Mouse (Mus musculus) heart, embryonic 14.5 days (tissue): ENCODE data around the gene Enpep. TPM values are rescaled to one million over a fixed set of nuclear protein-coding genes. Genes with fewer than 3 reads are reported as not detected.

ENCODE experiments used
- ATAC-seq: fragments of 200-750 bp; cut with Nextera tagmentation; 2 replicates; pipeline ENCODE4 v1.8.0; 2017; ENCODE audit warnings: low read depth, moderate TSS enrichment; ENCODE audit not compliant: insufficient number of reproducible peaks, insufficient read depth, low FRiP score
- H3K27ac ChIP-seq, 2 experiments: fragments of 200-500 bp in 1 of 2; fragments of 300-500 bp in 1 of 2; sonication (generic) in 1 of 2; replicated peaks in 1 of 2; 2 replicates each; pipeline ENCODE4 v1.5.1; 2012 to 2014; ENCODE audit warnings: low read depth in 2 of 2, low read length in 2 of 2, control low read depth in 1 of 2, mild to moderate bottlenecking in 1 of 2, mixed read lengths in 1 of 2; ENCODE audit not compliant: control insufficient read depth in 1 of 2, insufficient read depth in 1 of 2
- H3K27me3 ChIP-seq: fragments of 300-500 bp; sonication (generic); 2 replicates; pipeline ENCODE4 v1.6.1; 2014; ENCODE audit warnings: mild to moderate bottlenecking, low read length, control low read depth; ENCODE audit not compliant: control insufficient read depth, insufficient read depth
- H3K36me3 ChIP-seq: fragments of 300-500 bp; sonication (generic); 2 replicates; pipeline ENCODE4 v1.6.1; 2014; ENCODE audit warnings: mild to moderate bottlenecking, control low read depth, low read length, mixed read lengths; ENCODE audit not compliant: control insufficient read depth, insufficient read depth
- H3K4me1 ChIP-seq, 2 experiments: fragments of 200-500 bp in 1 of 2; fragments of 300-500 bp in 1 of 2; sonication (generic) in 1 of 2; 2 replicates each; pipeline ENCODE4 v1.6.1; 2012 to 2014; ENCODE audit warnings: low read length in 2 of 2, control low read depth in 1 of 2, mixed read lengths in 1 of 2; ENCODE audit not compliant: control insufficient read depth in 2 of 2, insufficient read depth in 2 of 2
- H3K4me2 ChIP-seq: fragments of 300-500 bp; sonication (generic); 2 replicates; pipeline ENCODE4 v1.6.1; 2014; ENCODE audit warnings: mild to moderate bottlenecking, low read length
- H3K4me3 ChIP-seq, 2 experiments: fragments of 200-500 bp in 1 of 2; fragments of 300-500 bp in 1 of 2; sonication (generic) in 1 of 2; 2 replicates each; pipeline ENCODE4 v1.5.1; 2012 to 2014; ENCODE audit warnings: low read length in 2 of 2, mild to moderate bottlenecking in 2 of 2, control low read depth in 1 of 2, low read depth in 1 of 2, moderate library complexity in 1 of 2; ENCODE audit not compliant: control insufficient read depth in 1 of 2, insufficient read depth in 1 of 2
- H3K9ac ChIP-seq: fragments of 300-500 bp; sonication (generic); 2 replicates; pipeline ENCODE4 v1.6.1; 2014; ENCODE audit warnings: mild to moderate bottlenecking, low read length
- H3K9me3 ChIP-seq: fragments of 300-500 bp; sonication (generic); 2 replicates; pipeline ENCODE4 v1.6.1; 2016; ENCODE audit warnings: low read length, control low read depth; ENCODE audit not compliant: control insufficient read depth
- WGBS: fragments of 180-500 bp; shearing (Covaris S2); extraction: QIAGEN DNeasy Blood & Tissue Kit; methylation state at CpG from one replicate; pipeline ENCODE4 v1.1.7; 2014; 5-methylcytosine and 5-hydroxymethylcytosine counted together
- polyA plus RNA-seq: library from polyadenylated mRNA; unstranded; fragments of >200 nt; fragmentation: Nextera tagmentation; extraction: Ambion mirVana; gene quantifications from 2 replicates; pipeline ENCODE4 v1.2.1, GENCODE M21; 2014

Enpep gene
- polyA plus RNA-seq, 1 experiment from 2014 or later, result 20.2 TPM

DNA sequence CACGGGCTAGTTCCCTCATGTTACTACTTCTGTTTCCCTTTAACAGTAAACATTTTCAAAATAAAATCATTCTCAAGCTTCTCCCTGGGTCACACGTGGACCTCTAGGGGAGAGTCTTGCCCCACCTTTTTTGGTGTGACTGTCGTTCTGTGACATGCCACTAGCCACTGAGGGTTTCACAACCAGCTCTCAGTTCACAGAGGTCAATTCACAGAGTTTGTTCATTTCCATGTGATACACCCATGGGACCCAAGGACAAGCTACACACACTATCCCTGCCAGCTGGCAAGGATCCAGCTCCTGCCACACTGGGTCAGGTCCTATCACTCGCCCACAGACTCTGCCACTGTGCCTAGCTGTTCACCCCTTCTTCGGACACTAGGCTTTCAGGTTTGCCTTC lies 35.5 kb downstream of the Enpep start:
- WGBS, result 55% methylated on average over 5 of the region's 5 CpGs

DNA sequence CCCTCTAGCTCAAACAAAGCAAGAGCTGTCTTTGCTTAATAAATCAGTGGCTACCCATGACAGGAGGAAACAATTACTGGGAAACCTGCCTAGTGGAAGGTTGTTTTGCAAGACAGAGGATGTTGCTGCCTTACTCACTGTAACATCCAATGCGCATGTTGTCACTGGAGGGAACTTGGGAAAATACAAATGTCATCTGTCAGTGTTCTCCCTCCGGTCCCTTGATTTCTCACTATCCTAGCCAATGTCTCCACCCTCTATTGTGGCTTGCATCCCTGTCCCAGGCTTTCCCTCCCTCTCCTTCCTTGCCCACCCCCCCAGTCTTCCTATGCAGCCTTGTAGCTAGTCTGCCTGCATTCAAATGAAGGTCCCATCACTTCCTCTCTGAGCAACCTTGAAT lies 36.6 kb downstream of the Enpep start:
- no peak for ATAC-seq
- WGBS, result 63% methylated on average over 2 of the region's 2 CpGs
- Histone ChIP-seq H3K9me3 (no peaks in the 10 kb centered on the region), H3K4me1 (peaks cover 3 to 13% of the 10 kb centered on the region in 2 experiments; a peak in 3 of 4 replicates), H3K9ac (no peak overlapping the region), H3K4me3 (no peak overlapping the region), H3K36me3 (no peaks in the 10 kb centered on the region), H3K27ac (no peak overlapping the region), H3K27me3 (no peaks in the 10 kb centered on the region), H3K4me2 (no peak overlapping the region)

More for the DNA sequence above, 35.5 kb downstream of the Enpep start:
- Histone ChIP-seq H3K4me3 (no peak overlapping the region), H3K27me3 (no peaks in the 10 kb centered on the region), H3K4me2 (no peak overlapping the region), H3K27ac (no peak overlapping the region), H3K9ac (no peak overlapping the region), H3K36me3 (no peaks in the 10 kb centered on the region), H3K9me3 (no peaks in the 10 kb centered on the region), H3K4me1 (peaks cover 3 to 13% of the 10 kb centered on the region in 2 experiments; a peak in 3 of 4 replicates)
- no peak for ATAC-seq

DNA sequence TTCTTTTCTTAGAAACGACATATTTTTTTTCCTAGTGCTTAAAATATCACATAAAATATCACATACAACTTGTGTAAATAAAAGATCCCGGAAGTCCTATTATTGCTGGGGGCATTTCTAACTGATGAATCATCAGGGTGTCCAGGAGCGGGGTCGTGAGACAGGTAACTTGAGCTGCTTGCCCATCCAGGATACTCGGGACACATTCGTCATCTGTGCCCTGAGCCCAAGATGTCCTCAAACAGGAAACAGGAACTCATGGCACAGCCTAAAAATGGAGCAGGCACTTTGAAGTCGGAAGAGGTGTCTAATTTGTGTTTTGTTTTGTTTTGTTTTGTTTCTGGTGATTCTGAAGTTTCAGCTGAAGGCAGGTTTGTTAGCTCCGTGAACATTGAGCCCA lies 43.0 kb downstream of the Enpep start:
- no peaks in the 10 kb centered on the region for H3K36me3 ChIP-seq
- 66% methylated on average over 8 of the region's 8 CpGs for WGBS
- ATAC-seq, result no peak

DNA sequence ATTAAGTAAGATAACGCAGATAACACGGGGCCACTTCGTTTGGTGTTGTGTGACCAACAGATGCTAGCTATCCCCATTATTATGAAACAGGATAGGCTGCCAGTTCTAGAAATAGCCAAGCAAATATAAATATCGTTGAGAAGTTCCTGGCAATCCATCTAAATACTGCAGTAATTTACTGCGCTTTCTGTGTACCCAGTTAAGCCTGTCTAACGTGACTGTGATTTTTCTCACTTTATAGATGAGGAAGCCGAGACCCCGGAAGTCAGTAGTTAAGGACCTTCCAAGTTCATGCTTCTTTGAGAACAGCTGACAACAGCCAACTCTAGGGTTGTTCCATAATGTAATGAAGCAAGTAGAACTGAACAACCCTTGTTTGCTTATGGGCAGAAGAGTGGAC lies 45.4 kb downstream of the Enpep start:
- H3K27ac ChIP-seq, result no peak overlapping the region
- H3K9me3 ChIP-seq, result no peaks in the 10 kb centered on the region
- H3K4me3 ChIP-seq, result no peak overlapping the region
- no peak for ATAC-seq
- no peak overlapping the region for H3K4me2 ChIP-seq
- no peaks in the 10 kb centered on the region for H3K36me3 ChIP-seq
- WGBS, result 59% methylated on average over 8 of the region's 8 CpGs
- H3K4me1 ChIP-seq, result 0 out of 4 replicates have a peak, but pooled peaks cover 2 to 5% of the 10 kb centered on the region in 2 experiments
- no peak overlapping the region for H3K9ac ChIP-seq
- no peaks in the 10 kb centered on the region for H3K27me3 ChIP-seq

More for the DNA sequence above, 43.0 kb downstream of the Enpep start:
- no peaks in the 10 kb centered on the region for H3K27me3 ChIP-seq
- H3K9ac ChIP-seq, result no peak overlapping the region
- no peaks in the 10 kb centered on the region for H3K9me3 ChIP-seq
- no peak overlapping the region for H3K4me2 ChIP-seq
- H3K4me3 ChIP-seq, result no peak overlapping the region
- no peak overlapping the region for H3K27ac ChIP-seq
- H3K4me1 ChIP-seq, result peaks cover 2 to 7% of the 10 kb centered on the region in 2 experiments; a peak in 1 of 4 replicates

DNA sequence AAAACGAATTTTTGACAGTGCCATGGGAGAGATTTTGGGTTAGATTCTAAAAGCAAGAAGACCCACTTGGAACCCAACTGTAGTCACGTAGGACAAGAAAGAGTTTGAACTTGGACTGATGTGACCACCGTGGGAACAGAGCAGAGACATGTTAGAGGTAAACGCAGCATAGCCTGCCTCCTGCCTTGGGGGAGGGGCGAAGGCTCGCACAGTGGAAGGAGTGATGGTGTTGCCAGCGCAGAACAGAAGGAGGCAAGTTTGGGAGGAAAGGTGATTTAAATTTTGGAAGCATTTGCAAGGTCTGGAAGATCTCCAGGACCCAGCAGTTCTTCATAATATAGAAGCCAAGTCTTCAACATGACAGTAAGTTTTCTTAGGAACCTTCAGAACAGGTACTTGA lies 46.1 kb downstream of the Enpep start:
- Histone ChIP-seq H3K4me2 (no peak overlapping the region), H3K27ac (no peak overlapping the region), H3K27me3 (no peaks in the 10 kb centered on the region), H3K4me3 (no peak overlapping the region), H3K9me3 (no peaks in the 10 kb centered on the region), H3K4me1 (0 out of 4 replicates have a peak, but pooled peaks cover 2 to 5% of the 10 kb centered on the region in 2 experiments), H3K9ac (no peak overlapping the region), H3K36me3 (no peaks in the 10 kb centered on the region)
- 57% methylated on average over 7 of the region's 7 CpGs for WGBS
- no peak for ATAC-seq

DNA sequence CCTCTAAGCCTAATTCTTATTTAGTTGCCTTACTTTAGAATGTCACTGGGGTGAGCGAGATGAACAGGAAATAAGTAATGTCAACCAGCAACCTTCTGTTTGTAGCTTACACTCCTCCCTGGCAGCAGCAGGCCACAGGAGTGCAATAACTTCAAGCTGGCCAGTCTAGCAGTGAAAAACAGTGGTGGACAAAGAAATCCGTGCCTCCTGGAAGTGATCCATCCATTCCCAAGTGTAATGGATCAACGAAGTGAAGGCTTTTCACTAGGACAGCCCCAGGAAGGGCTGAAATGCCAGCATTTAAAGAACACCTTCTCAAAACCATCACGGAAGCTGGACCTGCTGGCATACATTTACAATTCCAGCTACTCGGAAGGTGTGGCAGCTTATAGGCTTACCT lies 48.2 kb downstream of the Enpep start:
- H3K36me3 ChIP-seq, result no peaks in the 10 kb centered on the region
- 77% methylated on average over 5 of the region's 5 CpGs for WGBS
- ATAC-seq, result no peak
- H3K4me3 ChIP-seq, result no peak overlapping the region
- H3K27ac ChIP-seq, result no peak overlapping the region
- 0 out of 4 replicates have a peak, but pooled peaks cover 2 to 5% of the 10 kb centered on the region in 2 experiments for H3K4me1 ChIP-seq
- H3K27me3 ChIP-seq, result no peaks in the 10 kb centered on the region
- H3K9ac ChIP-seq, result no peak overlapping the region
- no peaks in the 10 kb centered on the region for H3K9me3 ChIP-seq
- H3K4me2 ChIP-seq, result no peak overlapping the region

DNA sequence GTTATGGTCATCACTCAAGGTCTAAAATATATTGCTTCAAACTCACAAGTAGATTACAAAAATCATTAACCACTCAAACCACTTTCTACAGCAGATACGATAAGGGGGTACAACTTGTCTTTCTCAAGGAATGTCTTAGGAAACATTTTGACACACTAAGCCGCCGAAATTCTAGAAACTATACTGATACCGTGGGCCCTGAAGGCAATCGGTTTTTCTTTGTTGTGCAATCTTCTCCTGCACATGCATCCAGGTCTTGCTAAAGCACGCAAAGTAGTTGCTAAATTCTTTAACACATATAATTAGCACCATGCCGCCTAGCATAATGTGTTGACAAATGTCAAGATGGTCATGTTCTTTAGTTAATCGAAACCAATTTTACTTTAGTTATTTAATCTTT lies 53.1 kb downstream of the Enpep start:
- H3K9ac ChIP-seq, result no peak overlapping the region
- H3K36me3 ChIP-seq, result no peaks in the 10 kb centered on the region
- no peak for ATAC-seq
- H3K27me3 ChIP-seq, result no peaks in the 10 kb centered on the region
- 81% methylated on average over 8 of the region's 8 CpGs for WGBS
- H3K4me3 ChIP-seq, result no peak overlapping the region
- no peaks in the 10 kb centered on the region for H3K9me3 ChIP-seq
- H3K27ac ChIP-seq, result no peak overlapping the region
- H3K4me2 ChIP-seq, result no peak overlapping the region
- no peaks in the 10 kb centered on the region for H3K4me1 ChIP-seq

DNA sequence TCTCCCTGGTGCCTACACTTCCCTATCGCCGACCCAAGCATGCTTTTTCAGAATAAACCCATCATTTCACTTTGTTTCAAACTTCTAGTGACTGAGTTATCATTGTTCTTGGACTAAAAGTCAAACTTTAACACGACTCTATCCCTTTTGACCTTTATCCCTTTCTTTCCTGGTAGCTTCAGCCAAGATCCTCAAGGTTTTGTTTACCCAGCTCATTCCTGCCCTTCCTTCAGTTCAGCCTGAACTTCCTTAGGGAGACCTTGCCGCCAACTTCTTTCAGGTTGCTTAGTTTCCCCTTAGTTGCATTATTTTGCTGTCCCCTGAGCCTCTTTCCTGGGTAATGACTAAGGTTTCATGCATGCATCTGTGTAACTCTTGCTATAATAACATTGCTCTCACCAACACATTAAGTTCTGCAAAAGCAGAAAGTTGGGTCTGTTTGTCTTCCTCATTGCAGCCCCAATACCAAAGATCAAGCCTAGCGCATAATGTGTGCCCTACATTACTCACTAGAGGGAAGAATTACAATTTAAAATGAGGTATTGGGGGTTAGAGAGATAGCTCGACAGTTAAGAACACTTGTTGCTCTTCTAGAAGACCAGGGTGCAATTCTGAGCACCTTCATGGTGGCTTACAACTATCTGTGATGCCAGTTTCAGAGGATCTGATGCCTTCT lies 59.2 kb downstream of the Enpep start:
- Histone ChIP-seq H3K9me3 (no peaks in the 10 kb centered on the region), H3K36me3 (no peaks in the 10 kb centered on the region), H3K27me3 (no peaks in the 10 kb centered on the region), H3K4me2 (no peak overlapping the region), H3K9ac (no peak overlapping the region), H3K27ac (no peak overlapping the region), H3K4me1 (no peaks in the 10 kb centered on the region), H3K4me3 (no peak overlapping the region)
- 71% methylated on average over 6 of the region's 6 CpGs for WGBS
- ATAC-seq, result no peak
